Mouse (Mus musculus) megakaryocyte, embryonic 14.5 days (primary cell): ENCODE measurements around the gene Traf2. TPM values are rescaled to one million over a fixed set of nuclear protein-coding genes. Genes with fewer than 3 reads are reported as not detected.
A peak's percentile ranks its signal among the peaks of the same experiment; 100 is the strongest.

Experiments used
- H3K27me3 ChIP-seq: replicated peaks from 2 replicates; pipeline ENCODE3; 2012; ENCODE audit warnings: inconsistent platforms
- H3K36me3 ChIP-seq: replicated peaks from 2 replicates; pipeline ENCODE3; 2012; ENCODE audit warnings: low read length, inconsistent platforms, mixed read lengths
- H3K4me1 ChIP-seq: 2 replicates; pipeline ENCODE4 v1.6.1; 2012; ENCODE audit warnings: inconsistent platforms
- H3K4me3 ChIP-seq: replicated peaks from 2 replicates; pipeline ENCODE3; 2012; ENCODE audit warnings: moderate library complexity, mild to moderate bottlenecking, inconsistent platforms
- H3K9me3 ChIP-seq: 2 replicates; pipeline ENCODE4 v1.6.1; 2012; ENCODE audit warnings: inconsistent platforms
- FLI1 ChIP-seq: IDR thresholded peaks from 2 replicates; pipeline ENCODE4 v1.6.1; 2012; ENCODE audit warnings: low read length, inconsistent platforms, mixed read lengths
- GATA1 ChIP-seq: IDR thresholded peaks from 3 replicates; pipeline ENCODE4 v1.6.1; 2012; ENCODE audit warnings: mixed read lengths, low read length, inconsistent platforms, borderline replicate concordance
- polyA plus RNA-seq: library from polyadenylated mRNA; stranded (reverse); fragments of >175 nt; gene quantifications from 2 replicates; pipeline ENCODE4 v1.2.3, GENCODE M21; 2012; ENCODE audit warnings: low replicate concordance; ENCODE audit not compliant: insufficient read depth

Traf2 gene
- polyA plus RNA-seq, 1 experiment, result 7.0 TPM

GRCm38 (mm10) chr2:25549021-25549991, 2.6 kb upstream of the Traf2 start:
- peaks cover 10% of the 10 kb centered on the region for H3K36me3 ChIP-seq
- peak overlapping the region; percentile 86 for H3K4me3 ChIP-seq
- no peaks in the 10 kb centered on the region for H3K27me3 ChIP-seq
- peaks cover 69% of the 10 kb centered on the region for H3K4me1 ChIP-seq
- no peaks in the 10 kb centered on the region for H3K9me3 ChIP-seq
- no peak for TF ChIP-seq GATA1
- no peak for TF ChIP-seq FLI1

- Histone ChIP-seq H3K4me1 (peaks cover 76% of the 10 kb centered on the region), H3K36me3 (peaks cover 31% of the 10 kb centered on the region), H3K27me3 (no peaks in the 10 kb centered on the region), H3K4me3 (peak overlapping the region; percentile 98), H3K9me3 (no peaks in the 10 kb centered on the region)
- no peak for TF ChIP-seq FLI1
- TF ChIP-seq GATA1, result no peak
Measured at GRCm38 (mm10) chr2:25545996-25546810, 537 bp downstream of the Traf2 start.

- Histone ChIP-seq H3K27me3 (no peaks in the 10 kb centered on the region), H3K36me3 (peaks cover 68% of the 10 kb centered on the region), H3K4me1 (peaks cover 52% of the 10 kb centered on the region), H3K9me3 (no peaks in the 10 kb centered on the region), H3K4me3 (peak overlapping the region; percentile 42)
- TF ChIP-seq FLI1 (no peak), GATA1 (no peak)
Measured at GRCm38 (mm10) chr2:25541644-25542367, 4.9 kb downstream of the Traf2 start.

GRCm38 (mm10) chr2:25540541-25540948, 6.2 kb downstream of the Traf2 start:
- no peaks in the 10 kb centered on the region for H3K27me3 ChIP-seq
- no peak overlapping the region for H3K4me3 ChIP-seq
- peaks cover 43% of the 10 kb centered on the region for H3K4me1 ChIP-seq
- TF ChIP-seq GATA1, result no peak
- no peak for TF ChIP-seq FLI1
- peaks cover 81% of the 10 kb centered on the region for H3K36me3 ChIP-seq
- H3K9me3 ChIP-seq, result no peaks in the 10 kb centered on the region

GRCm38 (mm10) chr2:25536531-25536930, 10.2 kb downstream of the Traf2 start:
- Histone ChIP-seq H3K4me3 (no peak overlapping the region), H3K4me1 (peaks cover 25% of the 10 kb centered on the region), H3K9me3 (no peaks in the 10 kb centered on the region), H3K27me3 (no peaks in the 10 kb centered on the region), H3K36me3 (peaks cover 87% of the 10 kb centered on the region)
- no peak for TF ChIP-seq GATA1
- no peak for TF ChIP-seq FLI1

GRCm38 (mm10) chr2:25534866-25535182, 11.9 kb downstream of the Traf2 start:
- no peaks in the 10 kb centered on the region for H3K9me3 ChIP-seq
- H3K27me3 ChIP-seq, result no peaks in the 10 kb centered on the region
- peaks cover 15% of the 10 kb centered on the region for H3K4me1 ChIP-seq
- no peak overlapping the region for H3K4me3 ChIP-seq
- no peak for TF ChIP-seq GATA1
- no peak for TF ChIP-seq FLI1
- H3K36me3 ChIP-seq, result peaks cover 93% of the 10 kb centered on the region

GRCm38 (mm10) chr2:25534178-25534865, 12.4 kb downstream of the Traf2 start:
- H3K9me3 ChIP-seq, result no peaks in the 10 kb centered on the region
- H3K36me3 ChIP-seq, result peaks cover 93% of the 10 kb centered on the region
- no peak for TF ChIP-seq GATA1
- TF ChIP-seq FLI1, result no peak
- H3K27me3 ChIP-seq, result no peaks in the 10 kb centered on the region
- H3K4me3 ChIP-seq, result no peak overlapping the region
- H3K4me1 ChIP-seq, result peaks cover 10% of the 10 kb centered on the region

- Histone ChIP-seq H3K4me3 (no peak overlapping the region), H3K36me3 (peaks cover 93% of the 10 kb centered on the region), H3K4me1 (peaks cover 10% of the 10 kb centered on the region), H3K27me3 (no peaks in the 10 kb centered on the region), H3K9me3 (no peaks in the 10 kb centered on the region)
- TF ChIP-seq FLI1 (no peak), GATA1 (no peak)
Measured at GRCm38 (mm10) chr2:25533707-25534106, 13.0 kb downstream of the Traf2 start.
